Mouse (Mus musculus): ENCODE measurements around the gene Scn5a. TPM values are rescaled to one million over a fixed set of nuclear protein-coding genes. Genes with fewer than 3 reads are reported as not detected.

The Scn5a gene
- total and polyA plus RNA-seq, 3 experiments = 0.27 TPM; not detected in 2

GRCm38 (mm10) chr9:119547128-119547527 is 31.7 kb downstream of the Scn5a start:
- no peak for TF ChIP-seq POLR2AphosphoS5 (IDR thresholded peaks at IDR 0.05; ENCODE audit: insufficient replicate concordance, low read depth, low read length)
- H3K4me3 ChIP-seq (ENCODE audit: low read depth, low read length) = no peak overlapping the region
- H3K4me1 ChIP-seq (ENCODE audit: insufficient read depth, low read depth, low read length) = no peaks in the 10 kb centered on the region
- no peaks in the 10 kb centered on the region for H3K27me3 ChIP-seq (ENCODE audit: insufficient read depth, low read length)
- ATAC-seq (ENCODE audit: extremely low read depth, insufficient number of reproducible peaks, low FRiP score, poor library complexity, severe bottlenecking) = no peak
- H3K9me3 ChIP-seq (replicated peaks) = peaks cover 94% of the 10 kb centered on the region
- no peaks in the 10 kb centered on the region for H3K36me3 ChIP-seq (replicated peaks)
- no peak for DNase-seq (ENCODE audit: low spot score)

- Histone ChIP-seq H3K9me3 (replicated peaks) (peaks cover 97% of the 10 kb centered on the region), H3K4me1 (ENCODE audit: insufficient read depth, low read depth, low read length) (no peaks in the 10 kb centered on the region), H3K36me3 (replicated peaks) (no peaks in the 10 kb centered on the region), H3K4me3 (ENCODE audit: low read depth, low read length) (no peak overlapping the region), H3K27me3 (ENCODE audit: insufficient read depth, low read length) (no peaks in the 10 kb centered on the region)
- ATAC-seq (ENCODE audit: extremely low read depth, insufficient number of reproducible peaks, low FRiP score, poor library complexity, severe bottlenecking) (no peak), DNase-seq (ENCODE audit: low spot score) (no peak)
- no peak for TF ChIP-seq GATA2 (IDR thresholded peaks at IDR 0.05; ENCODE audit: borderline replicate concordance, low read depth, low read length)
- no peak for TF ChIP-seq TAL1 (conservative IDR thresholded peaks at IDR 0.05; ENCODE audit: low read depth, low read length)
- TF ChIP-seq POLR2AphosphoS5 (IDR thresholded peaks at IDR 0.05; ENCODE audit: insufficient replicate concordance, low read depth, low read length) = no peak
- no peak for TF ChIP-seq CTCF (IDR thresholded peaks at IDR 0.05; ENCODE audit: low read depth, low read length)
- no peak for TF ChIP-seq GATA1 (IDR thresholded peaks at IDR 0.05; ENCODE audit: borderline replicate concordance, low read length)
These were observed 38.1 kb downstream of the Scn5a start for GRCm38 (mm10) chr9:119540726-119541125.

GRCm38 (mm10) chr9:119537823-119538222 is 41.0 kb downstream of the Scn5a start:
- Histone ChIP-seq H3K4me3 (ENCODE audit: low read depth, low read length) (no peak overlapping the region), H3K27me3 (ENCODE audit: insufficient read depth, low read length) (no peaks in the 10 kb centered on the region), H3K9me3 (replicated peaks) (peaks cover 97% of the 10 kb centered on the region), H3K36me3 (replicated peaks) (no peaks in the 10 kb centered on the region), H3K4me1 (ENCODE audit: insufficient read depth, low read depth, low read length) (no peaks in the 10 kb centered on the region)
- DNase-seq (ENCODE audit: low spot score) (no peak), ATAC-seq (ENCODE audit: extremely low read depth, insufficient number of reproducible peaks, low FRiP score, poor library complexity, severe bottlenecking) (no peak)
- TF ChIP-seq GATA2 (IDR thresholded peaks at IDR 0.05; ENCODE audit: borderline replicate concordance, low read depth, low read length) (no peak), CTCF (IDR thresholded peaks at IDR 0.05; ENCODE audit: low read depth, low read length) (no peak), TAL1 (conservative IDR thresholded peaks at IDR 0.05; ENCODE audit: low read depth, low read length) (no peak), POLR2AphosphoS5 (IDR thresholded peaks at IDR 0.05; ENCODE audit: insufficient replicate concordance, low read depth, low read length) (no peak), GATA1 (IDR thresholded peaks at IDR 0.05; ENCODE audit: borderline replicate concordance, low read length) (no peak)

GRCm38 (mm10) chr9:119531684-119532417 is 47.0 kb downstream of the Scn5a start:
- Histone ChIP-seq H3K4me1 (ENCODE audit: insufficient read depth, low read depth, low read length) (no peaks in the 10 kb centered on the region), H3K9me3 (replicated peaks) (peaks cover 94% of the 10 kb centered on the region), H3K27me3 (ENCODE audit: insufficient read depth, low read length) (no peaks in the 10 kb centered on the region), H3K4me3 (ENCODE audit: low read depth, low read length) (no peak overlapping the region), H3K36me3 (replicated peaks) (no peaks in the 10 kb centered on the region)
- no peak for ATAC-seq (ENCODE audit: extremely low read depth, insufficient number of reproducible peaks, low FRiP score, poor library complexity, severe bottlenecking)
- no peak for TF ChIP-seq GATA1 (IDR thresholded peaks at IDR 0.05; ENCODE audit: borderline replicate concordance, low read length)
- no peak for TF ChIP-seq TAL1 (conservative IDR thresholded peaks at IDR 0.05; ENCODE audit: low read depth, low read length)
- no peak for TF ChIP-seq POLR2AphosphoS5 (IDR thresholded peaks at IDR 0.05; ENCODE audit: insufficient replicate concordance, low read depth, low read length)
- TF ChIP-seq CTCF (IDR thresholded peaks at IDR 0.05; ENCODE audit: low read depth, low read length) = no peak
- no peak for TF ChIP-seq GATA2 (IDR thresholded peaks at IDR 0.05; ENCODE audit: borderline replicate concordance, low read depth, low read length)
- no peak for DNase-seq (ENCODE audit: low spot score)

- DNase-seq (ENCODE audit: low spot score) (no peak), ATAC-seq (ENCODE audit: extremely low read depth, insufficient number of reproducible peaks, low FRiP score, poor library complexity, severe bottlenecking) (no peak)
- TF ChIP-seq GATA1 (IDR thresholded peaks at IDR 0.05; ENCODE audit: borderline replicate concordance, low read length) (no peak), CTCF (IDR thresholded peaks at IDR 0.05; ENCODE audit: low read depth, low read length) (no peak), TAL1 (conservative IDR thresholded peaks at IDR 0.05; ENCODE audit: low read depth, low read length) (no peak), GATA2 (IDR thresholded peaks at IDR 0.05; ENCODE audit: borderline replicate concordance, low read depth, low read length) (no peak)
- Histone ChIP-seq H3K27me3 (ENCODE audit: insufficient read depth, low read length) (no peaks in the 10 kb centered on the region), H3K4me3 (ENCODE audit: low read depth, low read length) (no peak overlapping the region), H3K9me3 (replicated peaks) (peaks cover 80% of the 10 kb centered on the region), H3K4me1 (ENCODE audit: insufficient read depth, low read depth, low read length) (no peaks in the 10 kb centered on the region), H3K36me3 (replicated peaks) (no peaks in the 10 kb centered on the region)
These were observed 54.3 kb downstream of the Scn5a start for GRCm38 (mm10) chr9:119524511-119524910.

- DNase-seq (ENCODE audit: low spot score) (no peak), ATAC-seq (ENCODE audit: extremely low read depth, insufficient number of reproducible peaks, low FRiP score, poor library complexity, severe bottlenecking) (no peak)
- Histone ChIP-seq H3K36me3 (replicated peaks) (no peaks in the 10 kb centered on the region), H3K27me3 (ENCODE audit: insufficient read depth, low read length) (no peaks in the 10 kb centered on the region), H3K9me3 (replicated peaks) (peaks cover 80% of the 10 kb centered on the region), H3K4me1 (ENCODE audit: insufficient read depth, low read depth, low read length) (no peaks in the 10 kb centered on the region), H3K4me3 (ENCODE audit: low read depth, low read length) (no peak overlapping the region)
- TF ChIP-seq GATA2 (IDR thresholded peaks at IDR 0.05; ENCODE audit: borderline replicate concordance, low read depth, low read length) (no peak), TAL1 (conservative IDR thresholded peaks at IDR 0.05; ENCODE audit: low read depth, low read length) (no peak), GATA1 (IDR thresholded peaks at IDR 0.05; ENCODE audit: borderline replicate concordance, low read length) (no peak), POLR2AphosphoS5 (IDR thresholded peaks at IDR 0.05; ENCODE audit: insufficient replicate concordance, low read depth, low read length) (no peak), CTCF (IDR thresholded peaks at IDR 0.05; ENCODE audit: low read depth, low read length) (no peak)
These were observed 55.5 kb downstream of the Scn5a start for GRCm38 (mm10) chr9:119523301-119523700.
